In genomic region chr5:26910353-26910752, GRCm38 (mm10) we compare ENCODE assay signal across 18 mouse cellular contexts.
"Had no signal": no experiment of that assay in that cellular context is flagged by ENCODE, and none has a peak within 500 bp of the region (broad histone marks: within the 10 kb centered on the region; RNA-seq: fewer than 3 reads in every experiment).

No protein-coding gene starts in this region.

- H3K9ac ChIP-seq: lung, embryonic 14.5 days; midbrain, embryonic 12.5 days; neural tube, embryonic 13.5 days; neural tube, embryonic 15.5 days had no signal

- H3K4me3 ChIP-seq: midbrain, embryonic 10.5 days; midbrain, embryonic 12.5 days; myocyte; neural tube, embryonic 13.5 days; neural tube, embryonic 15.5 days had no signal

- H3K9me3 ChIP-seq: midbrain, embryonic 10.5 days; midbrain, embryonic 12.5 days; neural tube, embryonic 13.5 days; neural tube, embryonic 15.5 days had no signal

- ATAC-seq: midbrain, embryonic 16.5 days had no signal

- H3K27me3 ChIP-seq: midbrain, embryonic 12.5 days; neural tube, embryonic 13.5 days; neural tube, embryonic 15.5 days had no signal

- DNase-seq: lung, adult 18-20 months; lung, embryonic 14.5 days; lung, postnatal 10 days; lung, postnatal 4 days; midbrain, embryonic 14.5 days; right cerebral cortex, adult 18-20 months; right cerebral cortex, postnatal 25 days; right cerebral cortex, postnatal 4 days; spleen, adult 18-20 months; thymus, adult 18-20 months; thymus, postnatal 14 days; thymus, postnatal 36 days had no signal

- H3K27ac ChIP-seq: midbrain, embryonic 10.5 days; midbrain, embryonic 12.5 days; neural tube, embryonic 13.5 days; neural tube, embryonic 15.5 days had no signal

- H3K4me2 ChIP-seq: lung, embryonic 14.5 days; midbrain, embryonic 12.5 days; neural tube, embryonic 13.5 days; neural tube, embryonic 15.5 days had no signal

- H3K36me3 ChIP-seq: midbrain, embryonic 10.5 days; midbrain, embryonic 12.5 days; neural tube, embryonic 13.5 days; neural tube, embryonic 15.5 days had no signal
